ENCODE assay signal across 9 mouse cellular contexts in the genomic region with DNA sequence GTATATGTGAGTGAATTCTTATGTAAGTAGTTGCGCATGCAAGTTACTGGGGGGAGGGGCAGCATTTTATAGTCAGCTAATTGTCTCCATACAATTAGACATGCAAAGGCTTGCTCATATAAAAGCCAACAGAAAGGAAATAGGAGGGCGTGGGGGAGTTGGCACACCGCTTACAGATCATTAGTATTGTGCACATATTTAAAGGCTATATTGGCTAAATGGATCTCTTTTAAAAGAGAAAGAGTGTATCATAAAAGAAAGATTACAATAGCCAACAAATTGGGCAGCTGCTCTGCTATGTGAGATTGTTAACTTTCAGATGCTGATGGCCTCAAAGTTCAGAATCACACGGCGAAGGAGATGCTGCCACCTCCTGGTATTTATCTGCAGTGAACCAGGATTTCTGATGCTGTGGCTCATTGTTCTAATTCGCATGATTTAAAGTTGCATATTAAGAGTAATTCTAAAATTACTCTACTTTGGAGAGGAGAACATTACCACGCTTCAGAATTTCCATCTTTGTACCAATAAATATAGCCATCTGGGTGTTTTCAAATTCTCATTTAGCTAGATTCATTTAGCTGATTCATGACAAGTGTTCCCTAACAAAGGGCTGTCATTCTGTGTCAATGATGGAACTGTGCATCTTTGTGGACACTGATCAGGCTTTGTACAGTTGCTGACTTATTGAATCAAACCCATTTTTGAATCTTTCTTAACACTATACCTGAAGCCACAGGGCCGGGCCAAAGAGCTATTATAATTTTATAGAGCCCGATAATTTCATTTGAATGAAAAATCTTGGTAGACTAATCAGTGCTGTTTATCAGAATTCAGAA.
DNase-seq lines count a peak whose midpoint lies in the region; ATAC-seq and TF ChIP-seq lines count a peak whose summit lies in the region.
"Had no signal": no experiment of that assay in that cellular context is flagged by ENCODE, and none has a peak within 500 bp of the region (broad histone marks: within the 10 kb centered on the region; RNA-seq: fewer than 3 reads in every experiment).

No protein-coding gene starts in this region.

- peak; percentile 37 to 44 for DNase-seq in heart, postnatal 14 days
- DNase-seq in MEL (ENCODE audit: low read depth, low spot score): peak; percentile 39
- DNase-seq in embryo, embryonic 9.5 days (ENCODE audit: extremely low spot score): peak; percentile 42
- DNase-seq in kidney, postnatal 10 days: peak; percentile 49
- peak; percentile 47 for DNase-seq in lung, postnatal 36 days
- DNase-seq in ovary, adult 18-20 months (ENCODE audit: low spot score): no peak
- no peak for DNase-seq in thymus, postnatal 0 days (ENCODE audit: low spot score)

- peaks cover 3% of the 10 kb centered on the region; the same call in 1 of the 2 replicates for H3K4me1 ChIP-seq in heart, embryonic 11.5 days (ENCODE audit: control insufficient read depth, insufficient read depth, low read length)
- no peaks in the 10 kb centered on the region for H3K4me1 ChIP-seq in MEL (ENCODE audit: control insufficient read depth in 1 of 2, insufficient read depth in 2 of 2, low read length in 2 of 2)

- no peak overlapping the region for H3K4me2 ChIP-seq in heart, embryonic 11.5 days
- H3K4me2 ChIP-seq: heart, embryonic 15.5 days had no signal

- TF ChIP-seq POLR2A in MEL (IDR thresholded peaks at IDR 0.05; ENCODE audit: control insufficient read depth in 1 of 2, insufficient read depth in 1 of 2, low read depth in 1 of 2, low read length in 2 of 2, poor library complexity in 1 of 2): no peak

- H3K79me2 ChIP-seq in MEL (ENCODE audit: control insufficient read depth, insufficient read depth, low read length, poor library complexity): no peaks in the 10 kb centered on the region

- ATAC-seq in heart, embryonic 11.5 days (replicated peaks; ENCODE audit: insufficient number of reproducible peaks, low FRiP score, low TSS enrichment): no peak

- peak; percentile 86 for TF ChIP-seq RAD21 in MEL (IDR thresholded peaks at IDR 0.05; ENCODE audit: low read depth, low read length)

- H3K9me3 ChIP-seq in heart, embryonic 11.5 days (replicated peaks; ENCODE audit: control insufficient read depth, low read length): no peaks in the 10 kb centered on the region
- no peaks in the 10 kb centered on the region for H3K9me3 ChIP-seq in MEL (replicated peaks; ENCODE audit: insufficient read depth, low read length)
- H3K9me3 ChIP-seq: heart, embryonic 15.5 days had no signal

- H3K27ac ChIP-seq in heart, embryonic 11.5 days (ENCODE audit: low read depth, low read length): no peak overlapping the region
- no peak overlapping the region for H3K27ac ChIP-seq in MEL (ENCODE audit: control insufficient read depth, low read depth, low read length)
- H3K27ac ChIP-seq: heart, embryonic 15.5 days had no signal

- peak; percentile 38 to 86 (median 62) for TF ChIP-seq CTCF in MEL (IDR thresholded peaks at IDR 0.05 in 2 of 3, conservative IDR thresholded peaks at IDR 0.05 in 1 of 3; ENCODE audit: control insufficient read depth in 1 of 3, insufficient read depth in 1 of 3, low read depth in 2 of 3, low read length in 3 of 3, poor library complexity in 1 of 3, severe bottlenecking in 1 of 3)

- 54% methylated on average over 9 of the region's 9 CpGs for WGBS in heart, embryonic 11.5 days (ENCODE audit: insufficient replicate concordance)

- H3K36me3 ChIP-seq in heart, embryonic 11.5 days (ENCODE audit: control insufficient read depth, insufficient read depth, low read length): no peaks in the 10 kb centered on the region
- H3K36me3 ChIP-seq in MEL (ENCODE audit: control insufficient read depth in 1 of 2, insufficient read depth in 2 of 2, low read length in 2 of 2): no peaks in the 10 kb centered on the region; a peak in 1 of 4 replicates
- H3K36me3 ChIP-seq: heart, embryonic 15.5 days had no signal

- TF ChIP-seq EP300 in MEL (IDR thresholded peaks at IDR 0.05; ENCODE audit: low read depth in 1 of 2, low read length in 2 of 2): no peak

- no peak overlapping the region for H3K4me3 ChIP-seq in heart, embryonic 11.5 days (ENCODE audit: low read depth, low read length)
- H3K4me3 ChIP-seq in MEL (ENCODE audit: control insufficient read depth in 1 of 2, insufficient read depth in 1 of 2, low read depth in 2 of 2, low read length in 2 of 2): no peak overlapping the region
- H3K4me3 ChIP-seq: heart, embryonic 15.5 days had no signal

- intact Hi-C loops in heart, postnatal 14 days (cut with DNase I): loop anchor here (1.0 to 10.0 kb wide), 4 partner anchors 157 to 650 kb away; partner anchors contain the start of gene Pdzrn3

- H3K27me3 ChIP-seq in heart, embryonic 11.5 days (ENCODE audit: control insufficient read depth, insufficient read depth, low read length): no peaks in the 10 kb centered on the region
- no peaks in the 10 kb centered on the region for H3K27me3 ChIP-seq in MEL (ENCODE audit: control insufficient read depth in 1 of 2, insufficient read depth in 2 of 2, low read length in 2 of 2)
- H3K27me3 ChIP-seq: heart, embryonic 15.5 days had no signal

- H3K9ac ChIP-seq in heart, embryonic 11.5 days (ENCODE audit: low read depth, low read length): no peak overlapping the region
- H3K9ac ChIP-seq in MEL (ENCODE audit: control insufficient read depth, low read depth, low read length, poor library complexity, severe bottlenecking): no peak overlapping the region
- H3K9ac ChIP-seq: heart, embryonic 15.5 days had no signal

TF ChIP-seq in MEL, 35 proteins besides CTCF, POLR2A, EP300 and RAD21:
- TF ChIP-seq SIN3A (IDR thresholded peaks at IDR 0.05; ENCODE audit: low read length) (no peak), MEF2A (IDR thresholded peaks at IDR 0.05; ENCODE audit: extremely low read depth, insufficient replicate concordance, low read depth, low read length, poor library complexity, severe bottlenecking) (no peak), ZC3H11A (IDR thresholded peaks at IDR 0.05; ENCODE audit: low read depth, low read length) (peak; percentile 92), SMC3 (IDR thresholded peaks at IDR 0.05; ENCODE audit: low read depth, low read length) (peak; percentile 96), GATA1 (IDR thresholded peaks at IDR 0.05; ENCODE audit: low read depth, low read length) (no peak), POLR2AphosphoS5 (IDR thresholded peaks at IDR 0.05; ENCODE audit: borderline replicate concordance, low read depth, low read length) (no peak), MAX (IDR thresholded peaks at IDR 0.05; ENCODE audit: low read length) (no peak), ZKSCAN1 (IDR thresholded peaks at IDR 0.05; ENCODE audit: low read depth, low read length) (no peak), BHLHE40 (IDR thresholded peaks at IDR 0.05; ENCODE audit: borderline replicate concordance, low read depth, low read length) (no peak), UBTF (IDR thresholded peaks at IDR 0.05; ENCODE audit: borderline replicate concordance, insufficient read depth, low read depth, low read length) (no peak), POLR2AphosphoS2 (IDR thresholded peaks at IDR 0.05; ENCODE audit: low read length) (no peak), MXI1 (IDR thresholded peaks at IDR 0.05; ENCODE audit: low read depth, low read length) (no peak), GABPA (IDR thresholded peaks at IDR 0.05; ENCODE audit: low read depth, low read length) (no peak)

Comparison
In these comparisons a context has a peak if more than half of its experiments do, and no peak if none do; other contexts are left out.
1. DNase-seq: peak in heart, postnatal 14 days (2 of 2), MEL (single experiment), embryo, embryonic 9.5 days (single experiment), kidney, postnatal 10 days (single experiment) and lung, postnatal 36 days (single experiment); none in ovary, adult 18-20 months (single experiment) and thymus, postnatal 0 days (single experiment).